Mouse (Mus musculus) intestine, postnatal 0 days (tissue): ENCODE measurements around the gene 1700067P10Rik. TPM values are rescaled to one million over a fixed set of nuclear protein-coding genes. Genes with fewer than 3 reads are reported as not detected.
A peak's percentile ranks its signal among the peaks of the same experiment; 100 is the strongest.

Source experiments
- ATAC-seq: fragments of 200-750 bp; cut with Nextera tagmentation; 2 replicates; pipeline ENCODE4 v1.8.0; 2017; ENCODE audit warnings: mild to moderate bottlenecking, moderate TSS enrichment, moderate library complexity
- H3K27ac ChIP-seq: fragments of 300-500 bp; sonication (generic); 2 replicates; pipeline ENCODE4 v1.5.1; 2014; ENCODE audit warnings: mild to moderate bottlenecking, low read depth, low read length, moderate library complexity
- H3K27me3 ChIP-seq: fragments of 300-500 bp; sonication (generic); replicated peaks from 2 replicates; pipeline ENCODE4 v1.6.1; 2014; ENCODE audit warnings: low read length, mixed read lengths; ENCODE audit not compliant: control insufficient read depth, insufficient read depth
- H3K36me3 ChIP-seq: fragments of 300-500 bp; sonication (generic); 2 replicates; pipeline ENCODE4 v1.6.1; 2014; ENCODE audit warnings: mild to moderate bottlenecking, moderate library complexity; ENCODE audit not compliant: control insufficient read depth, insufficient read depth
- H3K4me1 ChIP-seq: fragments of 300-500 bp; sonication (generic); replicated peaks from 2 replicates; pipeline ENCODE4 v1.6.1; 2014; ENCODE audit warnings: antibody characterized with exemption, low read length, mixed read lengths; ENCODE audit not compliant: control insufficient read depth, insufficient read depth
- H3K4me2 ChIP-seq: fragments of 300-500 bp; sonication (generic); replicated peaks from 2 replicates; pipeline ENCODE4 v1.6.1; 2014; ENCODE audit warnings: low read depth, mild to moderate bottlenecking, moderate library complexity
- H3K4me3 ChIP-seq: fragments of 300-500 bp; sonication (generic); 2 replicates; pipeline ENCODE4 v1.5.1; 2014; ENCODE audit warnings: low read depth, low read length
- H3K9ac ChIP-seq: fragments of 300-500 bp; sonication (generic); 2 replicates; pipeline ENCODE4 v1.6.1; 2014; ENCODE audit warnings: mild to moderate bottlenecking, low read depth, low read length
- H3K9me3 ChIP-seq: fragments of 300-500 bp; sonication (generic); 2 replicates; pipeline ENCODE4 v1.6.1; 2016; ENCODE audit warnings: mixed run types; ENCODE audit not compliant: control insufficient read depth
- CTCF ChIP-seq: sonication (generic); IDR thresholded peaks from 2 replicates; pipeline ENCODE4 v1.5.1; 2016; ENCODE audit warnings: low read depth, mild to moderate bottlenecking, control low read depth, antibody characterized with exemption, moderate library complexity
- WGBS: fragments of 180-500 bp; shearing (Covaris S2); extraction: QIAGEN DNeasy Blood & Tissue Kit; methylation state at CpG from one replicate; pipeline ENCODE4 v1.1.7; 2014; 5-methylcytosine and 5-hydroxymethylcytosine counted together
- polyA plus RNA-seq: library from polyadenylated mRNA; unstranded; fragments of >200 nt; fragmentation: Nextera tagmentation; extraction: Ambion mirVana; gene quantifications from 2 replicates; pipeline ENCODE4 v1.2.1, GENCODE M21; 2015

Gene 1700067P10Rik
- polyA plus RNA-seq, 1 experiment from 2014 or later: not detected

GRCm38 (mm10) chr17:48098528-48098890, 9.4 kb downstream of the 1700067P10Rik start:
- no peaks in the 10 kb centered on the region for H3K9me3 ChIP-seq
- H3K27ac ChIP-seq: no peak overlapping the region
- no peaks in the 10 kb centered on the region for H3K36me3 ChIP-seq
- H3K4me2 ChIP-seq: peak overlapping the region; percentile 71
- H3K4me1 ChIP-seq: peaks cover 14% of the 10 kb centered on the region; the same call in 1 of the 2 replicates
- no peak for TF ChIP-seq CTCF
- no peak for ATAC-seq
- WGBS: 2% methylated on average over 19 of the region's 19 CpGs
- H3K9ac ChIP-seq: no peak overlapping the region
- peaks cover 58% of the 10 kb centered on the region for H3K27me3 ChIP-seq
- H3K4me3 ChIP-seq: peak overlapping the region; percentile 34

GRCm38 (mm10) chr17:48099312-48099711, 10.2 kb downstream of the 1700067P10Rik start:
- Histone ChIP-seq H3K9me3 (no peaks in the 10 kb centered on the region), H3K4me3 (peak overlapping the region; percentile 34; the same call in 1 of the 2 replicates), H3K27ac (no peak overlapping the region), H3K9ac (no peak overlapping the region), H3K27me3 (peaks cover 56% of the 10 kb centered on the region), H3K36me3 (no peaks in the 10 kb centered on the region), H3K4me2 (no peak overlapping the region), H3K4me1 (peaks cover 14% of the 10 kb centered on the region; the same call in 1 of the 2 replicates)
- ATAC-seq: no peak
- WGBS: 58% methylated on average over 11 of the region's 11 CpGs
- TF ChIP-seq CTCF: no peak

- Histone ChIP-seq H3K36me3 (no peaks in the 10 kb centered on the region), H3K4me1 (peaks cover 14% of the 10 kb centered on the region; the same call in 1 of the 2 replicates), H3K27me3 (peaks cover 44% of the 10 kb centered on the region), H3K9ac (no peak overlapping the region), H3K27ac (no peak overlapping the region), H3K4me2 (peak overlapping the region; percentile 48; the same call in 1 of the 2 replicates), H3K9me3 (no peaks in the 10 kb centered on the region), H3K4me3 (no peak overlapping the region)
- peak; percentile 74 for ATAC-seq
- TF ChIP-seq CTCF: peak; percentile 89
- 14% methylated on average over 20 of the region's 21 CpGs for WGBS
Observed at GRCm38 (mm10) chr17:48100441-48101417, 11.6 kb downstream of the 1700067P10Rik start.

GRCm38 (mm10) chr17:48107333-48107732, 18.2 kb downstream of the 1700067P10Rik start:
- no peak overlapping the region for H3K4me3 ChIP-seq
- no peak overlapping the region for H3K4me2 ChIP-seq
- H3K36me3 ChIP-seq: no peaks in the 10 kb centered on the region
- no peaks in the 10 kb centered on the region for H3K4me1 ChIP-seq
- H3K27ac ChIP-seq: no peak overlapping the region
- H3K27me3 ChIP-seq: no peaks in the 10 kb centered on the region
- no peak overlapping the region for H3K9ac ChIP-seq
- no peak for TF ChIP-seq CTCF
- WGBS: 55% methylated on average over 4 of the region's 4 CpGs
- no peaks in the 10 kb centered on the region for H3K9me3 ChIP-seq
- ATAC-seq: no peak

- WGBS: 65% methylated on average over 6 of the region's 6 CpGs
- no peaks in the 10 kb centered on the region for H3K9me3 ChIP-seq
- no peak for TF ChIP-seq CTCF
- H3K4me2 ChIP-seq: no peak overlapping the region
- no peak overlapping the region for H3K4me3 ChIP-seq
- H3K4me1 ChIP-seq: no peaks in the 10 kb centered on the region
- H3K9ac ChIP-seq: no peak overlapping the region
- ATAC-seq: no peak
- no peak overlapping the region for H3K27ac ChIP-seq
- H3K27me3 ChIP-seq: no peaks in the 10 kb centered on the region
- no peaks in the 10 kb centered on the region for H3K36me3 ChIP-seq
Observed at GRCm38 (mm10) chr17:48107862-48108261, 18.7 kb downstream of the 1700067P10Rik start.

GRCm38 (mm10) chr17:48108520-48108919, 19.4 kb downstream of the 1700067P10Rik start:
- TF ChIP-seq CTCF: no peak
- H3K4me3 ChIP-seq: no peak overlapping the region
- WGBS: 90% methylated on average over 3 of the region's 3 CpGs
- H3K4me1 ChIP-seq: no peaks in the 10 kb centered on the region
- no peak overlapping the region for H3K27ac ChIP-seq
- no peaks in the 10 kb centered on the region for H3K27me3 ChIP-seq
- no peaks in the 10 kb centered on the region for H3K36me3 ChIP-seq
- no peaks in the 10 kb centered on the region for H3K9me3 ChIP-seq
- no peak overlapping the region for H3K4me2 ChIP-seq
- H3K9ac ChIP-seq: no peak overlapping the region
- ATAC-seq: no peak
